Mouse (Mus musculus) CH12.LX (cell line): ENCODE measurements around the gene Amotl2.

Experiments used
- CTCF ChIP-seq, 2 experiments: IDR thresholded peaks in 1 of 2; conservative IDR thresholded peaks in 1 of 2; 2 replicates each; pipeline ENCODE4 v1.5.1; 2011 to 2012; ENCODE audit warnings: low read depth in 2 of 2, low read length in 2 of 2, improper control_type of control experiment in 1 of 2, inconsistent platforms in 1 of 2, mild to moderate bottlenecking in 1 of 2, moderate library complexity in 1 of 2
- EP300 ChIP-seq: IDR thresholded peaks from 2 replicates; pipeline ENCODE4 v1.6.1; 2011; ENCODE audit warnings: low read length, improper control_type of control experiment
- ETS1 ChIP-seq: conservative IDR thresholded peaks from 2 replicates; pipeline ENCODE4 v1.6.1; 2012; ENCODE audit warnings: low read depth, mild to moderate bottlenecking, inconsistent platforms, low read length, improper control_type of control experiment, moderate library complexity
- JUND ChIP-seq: conservative IDR thresholded peaks from 2 replicates; pipeline ENCODE4 v1.6.1; 2011; ENCODE audit warnings: low read depth, low read length, improper control_type of control experiment
- MAFK ChIP-seq: IDR thresholded peaks from 2 replicates; pipeline ENCODE4 v1.6.1; 2011; ENCODE audit warnings: low read length, improper control_type of control experiment; ENCODE audit not compliant: insufficient replicate concordance
- NRF1 ChIP-seq: IDR thresholded peaks from 2 replicates; pipeline ENCODE4 v1.6.1; 2014; ENCODE audit warnings: low read depth, mild to moderate bottlenecking, inconsistent platforms, low read length, improper control_type of control experiment, moderate library complexity
- POLR2A ChIP-seq: IDR thresholded peaks from 2 replicates; pipeline ENCODE4 v1.6.1; 2011; ENCODE audit warnings: low read depth, mild to moderate bottlenecking, improper control_type of control experiment, low read length
- TCF12 ChIP-seq: IDR thresholded peaks from 2 replicates; pipeline ENCODE4 v1.6.1; 2014; ENCODE audit warnings: low read depth, mild to moderate bottlenecking, inconsistent platforms, low read length, improper control_type of control experiment

GRCm38 (mm10) chr9:102762836-102763235, 46.4 kb downstream of the Amotl2 start:
- TF ChIP-seq MAFK, result no peak
- no peak for TF ChIP-seq NRF1
- TF ChIP-seq JUND, result no peak
- TF ChIP-seq TCF12, result no peak
- no peak for TF ChIP-seq ETS1
- no peak for TF ChIP-seq EP300
- no peak for TF ChIP-seq POLR2A
- TF ChIP-seq CTCF (conservative IDR thresholded peaks at IDR 0.05 in 1 of 2, IDR thresholded peaks at IDR 0.05 in 1 of 2; ENCODE audit: low read depth in 2 of 2, low read length in 2 of 2), result no peak
